Mouse (Mus musculus) spleen, adult 2 months (tissue): ENCODE results near the gene Fads3.

Experiments
- CTCF ChIP-seq: fragments of 200-500 bp; IDR thresholded peaks from 2 replicates; pipeline ENCODE4 v1.5.1; 2011; ENCODE audit warnings: mild to moderate bottlenecking, inconsistent platforms; ENCODE audit not compliant: insufficient read depth, insufficient read length, insufficient replicate concordance; ENCODE audit errors: extremely low read depth
- POLR2A ChIP-seq: fragments of 200-500 bp; IDR thresholded peaks from 2 replicates; pipeline ENCODE4 v1.6.1; 2011; ENCODE audit warnings: low read depth, low read length, inconsistent platforms

DNA sequence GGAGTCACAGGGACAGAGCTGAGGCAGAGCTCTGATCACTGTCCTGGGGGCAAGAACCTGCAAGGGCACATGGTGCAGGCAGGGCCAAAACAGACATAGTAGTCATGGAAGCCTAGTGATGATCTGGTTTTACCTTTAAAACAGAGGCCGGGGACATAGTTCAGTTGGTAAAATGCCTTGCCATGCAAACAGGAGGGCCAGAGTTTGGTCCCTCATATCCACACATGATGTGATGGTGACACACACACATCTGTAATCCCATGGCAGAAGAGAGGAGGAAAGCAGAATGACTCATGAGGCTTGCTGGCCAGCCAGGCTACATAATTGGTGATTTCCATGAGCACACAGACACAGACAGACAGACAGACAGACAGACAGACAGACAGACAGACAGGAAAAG, 66.8 kb downstream of the Fads3 start:
- TF ChIP-seq CTCF = no peak
- TF ChIP-seq POLR2A = no peak
